Mouse (Mus musculus) ES-E14 (cell line): ENCODE results near the gene Aspm.

ENCODE experiments used
- CHD2 ChIP-seq: IDR thresholded peaks from 2 replicates; pipeline ENCODE4 v1.6.1; 2014; ENCODE audit warnings: mild to moderate bottlenecking, low read depth, low read length, inconsistent platforms
- ZC3H11A ChIP-seq: IDR thresholded peaks from 2 replicates; pipeline ENCODE4 v1.6.1; 2012; ENCODE audit warnings: low read depth, mild to moderate bottlenecking, inconsistent platforms, low read length, borderline replicate concordance

DNA sequence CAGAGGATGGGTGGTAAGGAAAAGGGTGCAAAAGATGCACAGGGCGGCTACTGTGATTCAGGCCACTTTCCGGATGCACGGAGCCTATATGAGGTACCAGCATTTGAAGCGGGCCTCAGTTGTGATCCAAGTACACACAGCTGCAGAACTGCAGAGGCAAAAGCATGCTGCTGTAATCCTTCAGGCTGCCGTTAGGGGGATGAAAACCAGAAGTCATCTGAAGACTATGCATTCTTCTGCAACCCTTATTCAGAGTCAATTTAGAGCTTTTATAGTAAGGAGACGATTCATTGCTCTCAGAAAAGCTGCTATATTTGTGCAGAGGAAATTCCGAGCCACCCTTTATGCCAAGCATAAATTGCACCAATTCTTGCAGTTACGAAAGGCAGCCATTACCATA, 25.7 kb downstream of the Aspm start:
- TF ChIP-seq CHD2 (no peak), ZC3H11A (no peak)
